Mouse (Mus musculus) CH12.LX (cell line): ENCODE measurements at regions not wholly inside any gene's neighbourhood (a gene's known extent, or its start where the extent isn't known, plus 50 kb on each side); places are given as distances from the start of the nearest gene placed in this dataset.

Experiments used
- CTCF ChIP-seq, 2 experiments: IDR thresholded peaks in 1 of 2; conservative IDR thresholded peaks in 1 of 2; 2 replicates each; pipeline ENCODE4 v1.5.1; 2011 to 2012; ENCODE audit warnings: low read depth in 2 of 2, low read length in 2 of 2, improper control_type of control experiment in 1 of 2, inconsistent platforms in 1 of 2, mild to moderate bottlenecking in 1 of 2, moderate library complexity in 1 of 2
- HCFC1 ChIP-seq: IDR thresholded peaks from 2 replicates; pipeline ENCODE4 v1.6.1; 2012; ENCODE audit warnings: low read depth, mild to moderate bottlenecking, inconsistent platforms, low read length, improper control_type of control experiment
- JUND ChIP-seq: conservative IDR thresholded peaks from 2 replicates; pipeline ENCODE4 v1.6.1; 2011; ENCODE audit warnings: low read depth, low read length, improper control_type of control experiment
- MAFK ChIP-seq: IDR thresholded peaks from 2 replicates; pipeline ENCODE4 v1.6.1; 2011; ENCODE audit warnings: low read length, improper control_type of control experiment; ENCODE audit not compliant: insufficient replicate concordance
- NRF1 ChIP-seq: IDR thresholded peaks from 2 replicates; pipeline ENCODE4 v1.6.1; 2014; ENCODE audit warnings: low read depth, mild to moderate bottlenecking, inconsistent platforms, low read length, improper control_type of control experiment, moderate library complexity
- POLR2A ChIP-seq: IDR thresholded peaks from 2 replicates; pipeline ENCODE4 v1.6.1; 2011; ENCODE audit warnings: low read depth, mild to moderate bottlenecking, improper control_type of control experiment, low read length
- POLR2AphosphoS2 ChIP-seq: IDR thresholded peaks from 2 replicates; pipeline ENCODE4 v1.6.1; 2011; ENCODE audit warnings: low read depth, low read length, improper control_type of control experiment
- RCOR1 ChIP-seq: conservative IDR thresholded peaks from 2 replicates; pipeline ENCODE4 v1.6.1; 2012; ENCODE audit warnings: low read depth, mild to moderate bottlenecking, inconsistent platforms, low read length, improper control_type of control experiment
- SIN3A ChIP-seq: IDR thresholded peaks from 2 replicates; pipeline ENCODE4 v1.6.1; 2012; ENCODE audit warnings: low read length, improper control_type of control experiment, inconsistent platforms
- ZKSCAN1 ChIP-seq: IDR thresholded peaks from 2 replicates; pipeline ENCODE4 v1.6.1; 2012; ENCODE audit warnings: low read depth, inconsistent platforms, low read length, improper control_type of control experiment, borderline replicate concordance

DNA sequence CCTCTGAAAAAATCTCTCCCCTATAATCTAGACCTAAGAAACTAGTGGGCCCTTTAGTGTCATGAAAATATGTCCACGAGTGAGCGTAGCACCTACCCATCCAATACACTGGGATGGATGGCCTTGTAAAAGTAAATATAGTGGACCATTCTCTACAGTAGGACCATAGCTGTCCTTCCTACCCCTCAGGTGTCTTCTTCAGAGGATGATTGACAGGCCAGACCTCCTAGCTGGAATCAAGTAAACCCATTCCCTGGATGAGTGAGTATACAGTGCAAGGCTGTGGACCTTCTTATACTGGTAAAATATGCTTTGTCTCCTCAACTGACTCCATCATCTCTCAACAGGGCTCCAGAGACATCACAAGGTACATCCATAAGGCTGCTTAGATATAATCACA lies 274.8 kb upstream of the Vstm2b start:
- TF ChIP-seq MAFK (no peak), POLR2AphosphoS2 (no peak), POLR2A (no peak), HCFC1 (no peak), ZKSCAN1 (no peak), JUND (no peak), CTCF (conservative IDR thresholded peaks at IDR 0.05 in 1 of 2, IDR thresholded peaks at IDR 0.05 in 1 of 2; ENCODE audit: low read depth in 2 of 2, low read length in 2 of 2) (no peak), SIN3A (no peak), RCOR1 (no peak), NRF1 (no peak)
